Mouse (Mus musculus): ENCODE measurements at regions not wholly inside any gene's neighbourhood (a gene's known extent, or its start where the extent isn't known, plus 50 kb on each side); places are given as distances from the start of the nearest gene placed in this dataset.

DNA sequence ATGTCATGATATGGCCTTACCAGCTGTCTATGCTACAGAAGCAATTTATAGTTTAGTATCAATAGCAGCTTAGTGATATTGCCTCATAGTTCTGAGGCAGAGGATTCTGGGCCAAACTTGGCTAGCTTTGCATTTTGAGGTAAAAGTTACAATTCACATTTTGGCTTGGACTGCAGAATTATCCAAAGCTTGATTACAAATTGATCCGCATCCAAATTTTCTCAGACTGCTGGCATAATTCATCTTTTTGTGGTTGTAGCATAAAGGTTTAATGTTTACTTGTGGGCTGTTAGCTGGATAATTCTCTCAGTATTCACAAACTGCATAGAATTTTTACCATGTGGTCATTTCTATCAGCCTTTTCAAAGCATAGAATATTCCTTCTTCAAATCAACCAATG lies 589.9 kb upstream of the Pdcd1 start:
- no peak for DNase-seq

DNA sequence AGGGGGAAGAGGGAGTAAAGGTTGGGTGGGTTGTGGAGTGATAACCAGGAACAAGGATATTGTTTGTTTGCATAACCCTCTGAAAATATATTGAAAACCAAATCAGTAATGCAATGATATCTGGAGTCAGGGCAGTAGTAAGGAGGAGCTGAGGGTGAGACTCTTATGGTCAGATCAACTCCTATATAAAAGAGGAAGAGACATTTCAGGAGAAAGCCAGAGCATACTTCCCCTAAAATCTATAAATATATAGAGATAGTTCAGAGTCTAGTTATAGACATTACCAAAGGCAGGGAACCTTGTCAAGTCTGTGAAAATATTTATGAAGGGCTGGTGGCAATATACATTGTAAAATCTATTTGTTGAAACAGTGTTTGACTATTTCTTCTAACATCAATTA lies 605.9 kb upstream of the Pdcd1 start:
- no peak for DNase-seq

GRCm38 (mm10) chr1:94671641-94672040 lies 619.3 kb upstream of the Pdcd1 start:
- DNase-seq: no peak

DNA sequence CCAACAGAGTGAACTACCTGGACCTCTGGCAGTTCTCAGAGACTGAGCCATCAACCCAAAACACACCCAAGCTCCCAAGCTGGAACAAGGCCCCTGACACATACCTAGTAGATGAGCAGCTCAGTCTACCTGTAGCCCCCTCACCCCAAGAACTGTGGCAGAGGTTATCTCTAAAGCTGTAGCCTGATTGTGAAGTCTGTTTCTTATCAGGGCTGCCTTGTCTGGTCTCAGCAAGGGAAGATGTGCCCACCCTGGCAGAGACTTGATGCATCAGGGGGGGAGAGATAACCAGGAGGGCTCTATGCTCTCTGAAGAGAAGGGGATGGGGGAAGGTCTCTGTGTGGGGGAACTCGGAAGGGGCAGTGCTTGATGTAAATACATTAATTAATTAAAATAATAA lies 612.9 kb upstream of the Fam174a start:
- DNase-seq: no peak

GRCm38 (mm10) chr1:94701688-94702087 lies 611.7 kb upstream of the Fam174a start:
- DNase-seq: no peak

GRCm38 (mm10) chr1:94712812-94713211 lies 600.6 kb upstream of the Fam174a start:
- DNase-seq: no peak

- DNase-seq: no peak
These were observed 595.7 kb upstream of the Fam174a start for GRCm38 (mm10) chr1:94717699-94718098.

GRCm38 (mm10) chr1:94753523-94753922 lies 559.9 kb upstream of the Fam174a start:
- no peak for DNase-seq

DNA sequence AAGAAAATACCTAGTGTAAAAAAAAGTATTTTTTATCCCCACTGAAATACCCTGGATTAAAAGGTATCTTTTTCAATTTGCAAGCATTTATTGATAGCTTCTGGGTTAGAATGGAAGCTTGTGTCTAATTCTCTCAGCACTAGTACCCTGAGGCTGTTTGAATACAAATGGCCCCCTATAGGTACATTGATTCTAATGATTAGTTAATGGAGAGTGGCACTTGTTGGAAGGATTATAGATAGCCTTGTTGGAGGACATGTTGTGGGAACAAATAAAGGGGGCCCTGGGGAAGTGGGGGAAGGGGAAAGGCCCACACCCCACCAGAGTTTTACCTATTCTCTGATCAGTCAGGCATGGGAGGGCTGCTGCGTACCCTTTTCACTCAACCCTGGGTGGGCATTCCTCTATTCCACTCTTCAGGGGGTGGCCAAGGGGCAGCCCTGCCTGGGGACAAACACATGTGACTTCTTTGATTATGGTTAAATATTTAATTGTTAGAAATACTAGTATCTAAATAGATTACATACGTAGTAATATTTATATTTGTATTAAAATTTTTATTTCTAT lies 524.3 kb upstream of the Fam174a start:
- DNase-seq: no peak

DNA sequence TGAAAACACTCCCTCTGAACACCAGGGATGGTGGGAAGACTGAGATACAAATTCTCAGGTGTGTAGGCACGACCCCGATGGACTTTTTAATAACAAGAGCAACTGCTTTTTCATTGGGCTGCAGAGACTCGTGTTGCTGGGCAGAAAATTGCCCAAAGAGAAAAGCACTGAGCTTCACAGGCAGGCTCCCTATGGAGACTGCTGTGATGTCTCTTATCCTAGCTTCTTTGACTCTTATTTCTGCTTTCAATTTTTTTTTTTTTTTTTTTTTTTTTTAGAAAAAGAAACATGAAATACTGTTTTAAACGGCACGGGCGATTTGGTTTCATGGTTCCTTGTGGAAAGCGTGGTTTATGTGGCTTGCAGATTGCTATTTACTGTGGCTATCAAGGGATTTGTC lies 522.8 kb upstream of the Fam174a start:
- DNase-seq: no peak

DNA sequence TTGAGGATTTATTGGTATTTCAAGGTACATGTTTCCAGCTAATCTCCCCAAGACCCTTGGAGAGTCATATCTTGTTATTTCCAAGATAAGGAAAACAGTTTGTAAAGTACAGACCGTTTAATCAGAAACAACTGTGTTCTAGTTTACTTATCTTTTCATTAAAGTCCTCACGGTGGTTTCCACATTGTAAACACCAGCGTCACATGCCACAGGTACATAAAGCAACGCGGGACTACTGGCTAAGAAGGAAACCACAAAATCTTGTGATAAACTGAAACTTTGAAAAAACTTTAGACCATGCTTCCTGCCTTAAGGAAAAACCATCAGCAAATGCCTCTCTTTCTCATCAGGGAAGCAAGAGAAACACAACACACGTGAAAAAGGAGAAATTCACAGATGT lies 522.4 kb upstream of the Fam174a start:
- no peak for DNase-seq

DNA sequence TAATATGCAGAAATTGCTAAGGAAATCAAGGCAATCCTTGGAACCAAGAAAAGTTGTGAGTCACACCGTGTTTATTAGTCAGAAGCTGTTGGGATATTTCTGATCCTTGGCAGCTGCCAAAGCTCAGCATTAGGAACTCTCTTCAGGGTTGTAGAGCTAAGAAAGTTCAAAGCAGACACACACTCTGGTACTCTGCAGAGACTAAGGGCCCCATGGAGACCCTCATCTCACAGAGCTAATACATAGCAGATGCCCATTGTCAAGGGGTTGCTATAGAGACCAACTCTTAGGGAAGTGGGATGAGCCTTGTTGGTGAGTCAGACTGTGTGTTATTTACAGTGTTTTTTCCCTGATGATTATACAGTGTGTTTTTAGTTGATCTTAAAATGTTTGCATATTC lies 517.4 kb upstream of the Fam174a start:
- peak; percentile 24 for DNase-seq

- no peak for DNase-seq
These were observed 509.7 kb upstream of the Fam174a start for GRCm38 (mm10) chr1:94803722-94804121.

GRCm38 (mm10) chr1:94804877-94805276 lies 508.5 kb upstream of the Fam174a start:
- DNase-seq: no peak

DNA sequence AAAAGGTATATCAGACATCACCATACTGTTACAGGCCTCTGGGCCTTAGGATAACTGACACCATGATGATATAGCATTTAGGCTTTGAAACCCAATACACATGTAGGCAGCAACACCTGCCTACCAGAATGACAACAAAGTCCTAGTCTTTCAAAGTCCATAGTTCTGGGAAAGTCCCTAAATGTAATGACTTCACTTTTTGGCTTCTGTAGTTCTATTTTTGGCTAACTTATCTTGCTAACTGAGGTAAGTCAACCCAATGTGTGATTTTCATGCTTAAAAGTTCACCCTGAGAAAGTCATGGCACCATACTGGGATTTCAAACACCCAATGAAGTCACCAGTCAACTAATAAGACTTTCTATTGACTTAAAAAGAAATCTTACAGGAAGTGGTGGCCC lies 485.8 kb upstream of the Fam174a start:
- no peak for DNase-seq

- DNase-seq: no peak
These were observed 477.4 kb upstream of the Fam174a start for GRCm38 (mm10) chr1:94835982-94836381.

DNA sequence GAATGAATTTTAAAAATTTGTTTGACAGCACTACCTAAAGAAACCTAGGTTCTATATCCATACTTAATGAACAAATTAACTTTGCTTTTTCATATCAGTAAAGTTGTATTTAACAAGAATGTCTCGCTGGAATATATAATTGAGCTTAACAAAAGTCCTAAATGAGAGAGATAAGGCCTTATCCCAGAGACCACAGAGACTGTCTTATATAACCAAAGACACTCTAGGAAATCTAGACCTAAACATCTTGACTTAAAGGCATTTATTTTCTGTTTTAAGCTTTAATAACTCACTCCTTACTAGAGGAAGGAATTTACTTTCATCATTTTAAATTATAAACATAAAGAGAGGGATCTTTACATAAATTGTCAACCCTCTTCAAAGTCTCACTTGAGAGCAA lies 461.9 kb upstream of the Fam174a start:
- DNase-seq: no peak

GRCm38 (mm10) chr1:94858464-94858863 lies 455.0 kb upstream of the Fam174a start:
- DNase-seq: no peak

GRCm38 (mm10) chr1:94868872-94869271 lies 444.6 kb upstream of the Fam174a start:
- DNase-seq: no peak

DNA sequence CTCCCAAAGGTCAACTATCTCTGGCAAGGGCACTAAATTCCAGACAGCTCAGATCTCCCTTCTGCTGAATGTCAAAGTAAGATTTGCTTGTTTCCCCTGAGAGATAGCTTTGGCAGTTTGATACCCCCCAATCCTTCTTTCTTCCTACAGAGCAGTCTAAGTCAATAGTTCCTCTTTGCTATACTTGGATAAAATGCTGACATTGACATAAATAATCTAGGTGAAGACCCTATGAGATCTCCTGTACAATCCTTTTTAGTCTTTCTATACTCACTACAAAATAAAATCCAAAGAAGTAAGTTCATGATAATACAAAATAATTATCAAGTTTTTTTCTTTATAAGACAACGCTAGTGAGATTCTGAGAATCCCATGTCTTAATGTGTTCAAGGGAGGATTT lies 432.9 kb upstream of the Fam174a start:
- no peak for DNase-seq

DNA sequence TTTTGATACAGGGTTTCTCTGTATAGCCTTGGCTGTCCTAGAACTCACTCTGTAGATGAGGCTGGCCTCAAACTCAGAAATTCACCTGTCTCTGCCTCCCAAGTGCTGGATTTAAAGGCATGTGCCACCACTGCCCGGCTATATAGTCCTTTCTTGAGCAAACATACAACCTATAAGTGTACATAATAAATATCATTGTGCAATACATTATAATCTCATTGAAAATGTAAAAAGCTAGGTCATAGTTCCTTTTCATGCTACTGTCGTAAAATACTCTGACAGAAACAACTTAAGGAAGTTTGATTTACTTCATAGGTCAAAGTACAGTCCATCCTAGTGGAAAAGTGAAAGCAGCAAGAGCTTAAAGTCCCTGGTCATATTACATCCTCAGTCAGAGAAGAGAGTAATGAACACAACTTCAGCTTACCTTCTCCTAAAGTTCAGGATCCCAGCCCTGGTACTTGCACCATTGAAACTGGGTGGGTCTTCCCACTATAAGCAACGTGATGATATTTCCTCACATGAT lies 408.4 kb upstream of the Fam174a start:
- DNase-seq: no peak

DNA sequence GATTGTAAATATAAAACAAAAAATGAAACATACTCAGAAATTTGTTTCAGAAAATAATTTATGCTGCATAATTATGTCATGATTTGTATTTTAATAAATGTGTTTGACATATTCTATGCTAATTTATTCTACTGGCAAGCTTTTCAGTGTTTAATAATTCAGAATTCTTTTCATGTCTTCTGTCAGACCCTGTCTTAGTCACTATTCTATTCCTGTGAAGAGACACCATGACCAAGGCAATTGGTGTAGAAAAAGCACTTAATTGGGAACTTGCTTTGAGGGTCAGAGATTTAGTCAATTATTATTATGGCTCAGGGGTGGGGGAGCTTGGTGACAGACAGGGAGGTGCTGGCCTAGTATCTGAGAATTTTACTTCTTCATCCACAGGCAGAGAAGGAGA lies 402.6 kb upstream of the Fam174a start:
- DNase-seq: no peak

Measured in adrenal gland, adult 2 months (tissue).